Mouse (Mus musculus) lung, adult 2 months (tissue): ENCODE data around the gene H2-DMa.

Source experiments
- CTCF ChIP-seq: fragments of 200-500 bp; IDR thresholded peaks from 2 replicates; pipeline ENCODE4 v1.5.1; 2011; ENCODE audit warnings: mild to moderate bottlenecking, low read length, control low read depth; ENCODE audit not compliant: insufficient read depth
- POLR2A ChIP-seq: fragments of 200-500 bp; IDR thresholded peaks from 2 replicates; pipeline ENCODE4 v1.6.1; 2011; ENCODE audit warnings: low read depth, mild to moderate bottlenecking, control low read depth, low read length, borderline replicate concordance; ENCODE audit errors: extremely low read depth

DNA sequence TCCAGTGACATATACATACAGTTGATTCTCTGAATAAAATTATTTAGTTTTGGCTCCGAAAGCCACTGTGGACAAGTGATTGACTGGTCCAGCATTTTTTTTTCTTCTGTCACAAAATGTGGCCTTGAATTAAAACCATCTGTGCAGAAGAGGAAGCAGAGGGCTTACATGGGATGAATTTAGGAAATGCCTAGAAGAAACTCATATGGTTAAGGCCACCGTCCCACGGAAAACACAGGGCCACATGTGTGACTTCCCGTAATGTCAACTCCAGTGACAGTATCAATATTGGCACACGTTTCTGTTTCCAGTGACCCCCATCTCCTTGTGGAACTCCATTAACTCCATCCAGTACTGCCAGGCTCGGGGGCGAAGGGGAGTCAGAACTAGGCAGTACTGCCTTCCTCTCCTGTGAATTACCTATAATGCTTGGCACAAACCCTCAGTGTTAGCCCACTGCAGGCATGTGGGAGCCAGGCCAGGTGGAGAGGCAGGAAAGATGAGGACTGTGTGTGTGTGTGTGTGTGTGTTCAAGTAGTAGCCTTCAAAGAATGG is 23.2 kb downstream of the H2-DMa start:
- TF ChIP-seq POLR2A (no peak), CTCF (no peak)
